Mouse (Mus musculus) liver, postnatal 0 days (tissue): ENCODE measurements around the gene Tbxas1.

ENCODE experiments used
- CTCF ChIP-seq: sonication (generic); IDR thresholded peaks from 2 replicates; pipeline ENCODE4 v1.5.1; 2016; ENCODE audit warnings: antibody characterized with exemption, low read depth
- EP300 ChIP-seq: IDR thresholded peaks from 2 replicates; pipeline ENCODE4 v1.6.1; 2016; ENCODE audit warnings: antibody characterized with exemption, low read depth, mild to moderate bottlenecking

DNA sequence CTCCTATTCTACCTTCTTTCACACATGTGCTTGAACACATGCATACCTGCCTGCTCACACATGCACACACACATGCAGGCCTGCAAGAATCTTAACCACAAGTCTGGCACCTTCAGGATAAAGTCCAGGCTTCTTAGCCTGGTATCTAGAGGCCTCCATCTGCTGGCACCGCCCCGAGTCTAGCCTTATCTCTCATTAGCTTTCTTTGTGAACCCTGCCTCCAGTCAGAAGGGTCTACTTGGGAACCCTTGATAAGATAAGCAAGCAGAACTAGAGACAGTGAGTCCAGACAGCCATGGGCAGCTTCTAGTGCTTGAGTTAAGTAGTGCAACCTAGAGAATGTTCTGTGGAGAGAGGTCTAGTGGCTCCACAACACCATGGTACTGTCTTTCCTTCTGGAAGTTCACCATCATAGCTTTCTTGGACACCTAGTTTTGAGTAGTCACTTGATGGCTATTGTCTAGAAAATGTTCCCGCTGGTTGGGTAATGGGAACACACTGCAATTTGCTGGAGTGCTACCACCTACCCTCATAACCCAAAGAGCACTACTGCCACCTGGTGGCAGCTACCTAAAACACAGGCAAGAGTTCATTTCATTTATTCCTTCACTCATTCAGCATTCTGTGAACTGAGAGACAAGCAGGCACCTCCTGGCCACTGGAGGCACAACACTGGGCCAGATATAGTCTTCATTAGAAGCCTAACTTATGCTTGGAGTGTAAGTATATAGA, 35.8 kb downstream of the Tbxas1 start:
- TF ChIP-seq EP300 (peak; percentile 100), CTCF (peak; percentile 98)
